Mouse (Mus musculus): ENCODE data around the gene C1qtnf2.

- TF ChIP-seq CTCF (IDR thresholded peaks at IDR 0.05; ENCODE audit: extremely low read depth, insufficient read length, insufficient replicate concordance, low read depth, low read length) = no peak
- no peak for TF ChIP-seq POLR2A (IDR thresholded peaks at IDR 0.05; ENCODE audit: low read depth, low read length)
Observed at GRCm38 (mm10) chr11:43539863-43540262, 65.8 kb downstream of the C1qtnf2 start.

Measured in small intestine, adult 2 months (tissue).